Mouse (Mus musculus): ENCODE results near the gene Il3ra. TPM values are rescaled to one million over a fixed set of nuclear protein-coding genes. Genes with fewer than 3 reads are reported as not detected.
A peak's percentile ranks its signal among the peaks of the same experiment; 100 is the strongest.

Il3ra gene
- polyA plus RNA-seq (2012; ENCODE audit: insufficient read depth, insufficient read length, missing spikeins) = 2.5 and 4.0 TPM in 2 replicates

DNA sequence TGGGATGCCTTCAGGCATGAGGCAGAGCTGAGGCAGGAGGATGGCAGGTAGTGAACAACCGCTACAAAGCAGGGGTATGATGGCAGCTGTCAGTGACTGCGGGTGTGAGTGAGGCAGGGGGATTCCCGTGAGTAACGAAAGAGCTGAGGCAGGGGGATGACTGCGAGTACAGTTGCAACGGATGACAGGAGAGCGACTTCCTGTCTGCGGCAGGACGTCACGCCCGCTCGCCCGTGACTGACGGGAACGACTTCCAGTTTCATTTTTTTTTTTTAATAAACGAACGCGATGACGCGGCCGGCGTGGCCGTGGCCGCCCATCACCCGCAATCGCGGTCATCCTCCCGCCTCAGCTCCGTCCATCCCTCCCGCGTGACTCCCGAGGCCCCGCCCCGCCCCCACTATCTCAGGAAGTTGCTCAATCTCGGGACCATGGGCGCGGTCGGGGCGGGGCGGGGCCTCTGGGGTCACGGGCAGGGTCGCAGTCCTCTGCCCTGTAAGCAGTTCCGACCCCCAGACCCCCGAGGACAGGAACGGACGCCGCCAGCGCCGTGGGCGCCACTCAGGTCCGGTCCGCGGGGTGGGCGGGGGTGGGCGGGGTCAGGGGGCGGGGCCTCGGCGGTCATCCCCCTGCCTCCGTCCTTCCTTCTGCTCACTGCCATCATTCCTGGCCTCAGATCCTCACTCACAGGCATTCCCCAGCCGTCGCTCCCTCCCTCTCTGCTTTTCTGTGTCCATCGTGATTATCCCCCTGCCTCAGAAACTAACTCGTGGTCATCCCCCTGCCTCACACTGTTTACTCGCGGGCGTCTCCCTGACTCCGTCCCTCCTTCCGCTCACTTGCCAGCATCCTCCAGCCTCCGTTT, at the start of gene Il3ra:
Gene Il3ra (plus strand): TSS at position 328 of the 865 bp plus-strand sequence.
- no peaks in the 10 kb centered on the region for H3K4me1 ChIP-seq (ENCODE audit: control insufficient read depth, insufficient read depth, insufficient read length, low read length)
- peak within 1 kb of the TSS; percentile 71 for H3K4me3 ChIP-seq (ENCODE audit: insufficient read depth, low read depth, low read length)

DNA sequence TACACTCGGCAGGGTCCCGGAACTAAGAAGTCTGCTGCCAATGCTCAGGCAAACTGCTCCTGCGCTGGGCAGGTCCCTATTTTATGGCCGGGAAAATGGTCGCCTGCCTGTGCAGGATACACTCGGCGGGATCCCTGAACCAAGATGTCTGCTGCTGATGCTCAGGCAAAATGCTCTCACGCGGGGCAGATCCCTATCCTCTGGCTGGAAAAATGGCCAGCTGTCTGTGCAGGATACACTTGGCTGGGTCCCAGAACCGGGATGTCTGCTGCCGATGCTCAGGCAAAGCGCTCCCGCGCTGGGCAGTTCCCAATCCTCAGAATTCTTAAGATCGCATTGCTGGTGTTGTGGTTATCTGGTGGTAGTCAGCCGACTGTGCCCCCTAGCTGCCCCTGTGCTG, 37.1 kb upstream of the Il3ra start:
- no peaks in the 10 kb centered on the region for H3K4me1 ChIP-seq (ENCODE audit: control insufficient read depth, insufficient read depth, insufficient read length, low read length)
- H3K4me3 ChIP-seq (ENCODE audit: insufficient read depth, low read depth, low read length) = no peak overlapping the region
- H3K27ac ChIP-seq (replicated peaks; ENCODE audit: low read depth, low read length) = no peak overlapping the region

More for the DNA sequence above, at the start of gene Il3ra:
- H3K27ac ChIP-seq (replicated peaks; ENCODE audit: low read depth, low read length) = peak within 1 kb of the TSS; percentile 90

DNA sequence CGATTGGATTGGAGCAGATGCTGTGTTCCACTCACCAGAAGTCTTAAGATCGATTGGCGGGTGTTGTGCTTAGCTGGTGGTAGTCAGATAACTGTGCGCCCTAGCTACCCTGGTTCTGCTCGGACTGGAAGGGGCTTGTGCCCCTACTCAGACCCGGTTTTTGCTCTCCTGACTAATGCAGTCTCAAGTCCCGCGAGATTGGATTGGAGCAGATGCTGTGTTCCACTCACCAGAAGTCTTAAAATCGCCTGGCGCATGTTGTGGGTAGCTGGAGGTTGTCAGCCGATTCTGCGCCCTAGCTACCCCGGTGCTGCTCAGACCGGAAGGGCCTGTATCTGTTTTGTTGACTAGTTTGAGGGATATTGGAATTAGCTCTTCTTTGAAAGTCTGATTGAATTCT, 36.7 kb upstream of the Il3ra start:
- H3K4me3 ChIP-seq (ENCODE audit: insufficient read depth, low read depth, low read length) = no peak overlapping the region
- H3K27ac ChIP-seq (replicated peaks; ENCODE audit: low read depth, low read length) = no peak overlapping the region
- H3K4me1 ChIP-seq (ENCODE audit: control insufficient read depth, insufficient read depth, insufficient read length, low read length) = no peaks in the 10 kb centered on the region

DNA sequence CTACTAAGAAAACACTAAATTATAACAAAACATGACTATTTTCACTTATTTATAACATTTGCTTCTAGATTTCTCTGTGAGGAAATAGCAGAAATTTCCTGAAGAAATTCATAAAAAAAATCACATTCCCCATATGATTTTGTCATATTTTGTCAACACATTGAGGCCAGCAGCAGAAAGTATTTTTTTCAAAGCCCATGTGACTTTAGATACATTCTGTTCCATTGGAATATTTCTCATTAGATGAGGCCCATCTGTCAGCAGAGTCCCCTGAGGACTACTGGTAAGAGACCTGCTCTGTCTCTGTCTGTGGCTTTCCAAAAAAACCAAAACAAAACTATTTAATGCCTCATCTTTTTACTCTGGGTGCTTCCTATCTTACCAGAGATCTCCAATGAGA, 23.5 kb upstream of the Il3ra start, which contains the start of gene Olfr31:
Gene Olfr31 (plus strand): TSS at position 301 of the 400 bp plus-strand sequence.
- Histone ChIP-seq H3K27ac (replicated peaks; ENCODE audit: low read depth, low read length) (no peak within 1 kb of the TSS), H3K4me1 (ENCODE audit: control insufficient read depth, insufficient read depth, insufficient read length, low read length) (no peaks in the 10 kb centered on the region), H3K4me3 (ENCODE audit: insufficient read depth, low read depth, low read length) (no peak within 1 kb of the TSS)

DNA sequence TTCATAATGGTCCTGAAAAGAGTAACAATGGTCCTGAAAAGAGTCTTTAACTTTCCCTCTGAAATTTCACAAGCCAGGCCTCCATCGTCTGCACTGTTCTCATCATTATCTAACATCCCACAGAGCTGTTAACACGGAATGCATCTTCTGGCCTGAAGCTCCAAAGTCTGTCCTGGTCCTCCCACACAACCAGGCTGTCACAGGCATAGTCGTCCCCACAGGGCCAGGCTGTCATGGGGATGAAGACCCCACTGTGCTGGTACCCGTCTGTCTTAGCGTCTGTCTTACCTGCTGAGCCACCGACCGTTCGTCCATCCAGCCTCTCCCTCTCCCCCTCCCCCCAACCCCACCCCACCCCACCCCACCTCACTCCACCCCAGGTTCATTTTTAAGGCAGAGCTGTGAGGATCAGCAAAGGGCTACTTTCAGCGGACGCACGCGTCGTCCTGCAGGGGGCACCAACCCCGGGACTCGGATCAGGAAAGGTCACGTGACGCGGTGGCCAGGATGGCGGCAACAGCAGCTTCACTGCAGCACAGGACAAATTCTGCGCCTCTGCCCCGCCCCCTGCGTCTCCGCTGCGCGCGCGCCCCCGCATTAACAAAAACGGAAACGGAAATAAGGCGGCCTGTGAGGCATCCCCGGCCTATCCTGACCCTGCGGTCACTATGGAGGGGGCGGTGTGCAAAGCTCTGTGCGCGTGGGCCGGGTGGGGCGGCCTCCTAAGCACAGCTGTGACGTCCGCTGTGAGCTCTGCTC, 783 bp upstream of the Il3ra start:
- Histone ChIP-seq H3K4me1 (ENCODE audit: control insufficient read depth, insufficient read depth, insufficient read length, low read length) (no peaks in the 10 kb centered on the region), H3K4me3 (ENCODE audit: insufficient read depth, low read depth, low read length) (peak overlapping the region; percentile 71), H3K27ac (replicated peaks; ENCODE audit: low read depth, low read length) (peak overlapping the region; percentile 90; the same call in 1 of the 2 replicates)

DNA sequence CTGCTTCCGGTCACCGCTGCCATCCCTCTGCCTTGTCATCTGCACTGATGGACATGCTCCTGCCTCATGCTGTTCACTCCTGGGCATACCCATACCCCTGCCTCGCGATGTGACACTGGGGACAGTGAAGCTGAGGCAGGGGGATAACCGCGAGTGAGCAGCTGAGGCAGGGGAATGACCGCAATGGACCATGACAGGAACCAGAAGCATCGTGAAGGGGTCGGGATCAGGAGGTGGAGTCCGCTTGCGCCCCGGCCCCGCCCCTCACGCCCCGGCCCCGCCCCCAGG, 682 bp downstream of the Il3ra start:
- Histone ChIP-seq H3K4me3 (ENCODE audit: insufficient read depth, low read depth, low read length) (peak overlapping the region; percentile 71), H3K4me1 (ENCODE audit: control insufficient read depth, insufficient read depth, insufficient read length, low read length) (no peaks in the 10 kb centered on the region), H3K27ac (replicated peaks; ENCODE audit: low read depth, low read length) (peak overlapping the region; percentile 90)

DNA sequence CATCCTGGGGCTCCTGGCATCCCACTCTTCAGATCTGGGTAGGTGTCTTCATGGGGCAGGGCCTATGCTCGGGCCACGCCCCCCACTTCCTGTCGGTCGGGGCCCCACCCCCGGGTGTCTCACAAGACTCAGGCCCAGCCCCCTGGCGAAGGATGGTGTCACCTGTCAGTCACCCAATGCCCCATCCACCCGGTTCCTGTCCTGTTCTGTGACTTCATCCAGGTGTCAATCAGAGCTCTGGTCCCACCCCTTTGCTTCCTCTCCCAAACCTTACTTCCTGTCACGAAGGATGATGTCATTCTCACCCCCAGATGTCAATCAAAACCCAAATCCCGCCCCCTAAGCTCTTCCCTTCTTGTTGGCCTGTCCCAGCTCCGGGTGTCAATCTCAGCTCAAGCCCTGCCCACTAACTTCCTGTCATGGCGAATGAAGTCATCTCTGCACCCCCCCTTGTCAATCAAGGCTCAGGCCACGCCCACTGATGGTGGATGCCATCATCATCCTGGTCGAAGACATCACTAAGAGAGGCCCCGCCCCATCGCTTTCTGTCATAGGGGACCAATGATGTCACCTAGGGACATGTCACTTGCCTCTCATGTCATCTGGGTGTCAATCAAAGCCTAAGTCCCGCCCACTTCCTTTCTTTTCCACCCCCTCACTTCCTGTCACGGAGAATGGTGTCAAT, 1.2 kb downstream of the Il3ra start:
- no peak overlapping the region for H3K4me3 ChIP-seq (ENCODE audit: insufficient read depth, low read depth, low read length)
- no peaks in the 10 kb centered on the region for H3K4me1 ChIP-seq (ENCODE audit: control insufficient read depth, insufficient read depth, insufficient read length, low read length)

DNA sequence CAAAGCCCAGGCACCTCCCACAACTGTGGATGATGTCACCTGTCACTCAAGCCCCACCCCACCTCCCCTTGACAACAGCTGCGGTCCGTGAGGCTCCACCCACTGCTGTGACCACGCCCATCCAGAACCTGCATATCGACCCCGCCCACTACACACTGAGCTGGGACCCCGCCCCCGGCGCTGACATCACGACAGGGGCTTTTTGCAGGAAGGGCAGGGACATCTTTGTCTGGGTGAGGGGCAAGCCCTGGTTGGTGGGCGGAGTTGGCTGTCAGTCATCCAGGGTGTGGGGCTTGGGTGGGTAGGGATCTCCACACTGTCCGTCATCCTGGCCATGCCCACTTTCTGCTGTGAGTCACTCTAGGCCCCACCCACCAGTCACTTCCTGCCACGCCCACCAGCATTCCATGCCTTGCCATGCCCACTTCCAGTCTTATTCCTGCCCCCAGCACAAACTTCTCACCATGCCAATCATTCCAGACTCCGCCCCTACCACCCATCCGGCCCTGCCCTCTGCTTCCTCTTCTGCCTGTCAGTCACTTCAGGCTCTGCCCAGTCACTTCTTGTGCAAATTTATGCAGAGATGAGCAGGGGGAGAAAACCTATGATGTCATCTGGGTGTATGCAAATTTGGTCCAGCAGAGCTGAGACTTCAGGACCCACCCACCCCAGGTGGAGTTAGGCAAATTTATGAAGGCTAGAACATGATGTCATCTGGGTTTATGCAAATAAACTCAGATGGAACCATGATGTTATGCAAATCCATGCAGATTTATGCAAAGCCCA, 2.0 kb downstream of the Il3ra start:
- Histone ChIP-seq H3K27ac (replicated peaks; ENCODE audit: low read depth, low read length) (no peak overlapping the region), H3K4me3 (ENCODE audit: insufficient read depth, low read depth, low read length) (no peak overlapping the region), H3K4me1 (ENCODE audit: control insufficient read depth, insufficient read depth, insufficient read length, low read length) (no peaks in the 10 kb centered on the region)

More for the DNA sequence above, 1.2 kb downstream of the Il3ra start:
- no peak overlapping the region for H3K27ac ChIP-seq (replicated peaks; ENCODE audit: low read depth, low read length)

DNA sequence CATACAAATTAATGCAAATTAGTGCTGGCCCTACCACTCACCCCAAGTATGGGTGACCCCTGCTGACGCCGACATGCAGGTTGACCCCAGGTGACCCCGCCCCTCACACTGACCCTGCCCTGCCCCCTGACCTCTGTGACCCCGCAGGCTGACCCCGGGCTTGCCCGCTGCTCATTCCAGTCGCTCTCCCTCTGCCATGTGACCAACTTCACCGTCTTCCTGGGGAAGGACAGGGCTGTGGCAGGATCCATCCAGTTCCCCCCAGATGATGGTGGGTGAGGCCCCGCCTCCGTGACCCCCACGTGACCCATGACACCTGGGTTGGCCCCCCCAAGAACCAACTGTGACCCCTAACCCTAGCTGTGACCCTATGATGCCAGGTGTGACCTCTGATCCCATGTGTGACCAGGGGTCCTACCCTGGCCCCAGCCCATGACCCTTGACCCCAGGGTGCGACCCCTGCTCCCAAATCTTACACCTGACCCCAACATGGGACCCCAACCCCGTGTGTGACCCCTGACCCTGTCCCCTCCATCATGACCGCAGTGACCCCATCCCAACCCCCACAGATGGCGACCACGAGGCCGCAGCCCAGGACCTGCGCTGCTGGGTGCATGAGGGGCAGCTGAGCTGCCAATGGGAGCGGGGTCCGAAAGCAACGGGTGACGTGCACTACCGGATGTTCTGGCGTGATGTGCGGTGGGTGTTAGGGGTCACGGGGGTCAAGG, 2.8 kb downstream of the Il3ra start:
- Histone ChIP-seq H3K4me1 (ENCODE audit: control insufficient read depth, insufficient read depth, insufficient read length, low read length) (no peaks in the 10 kb centered on the region), H3K4me3 (ENCODE audit: insufficient read depth, low read depth, low read length) (no peak overlapping the region)

DNA sequence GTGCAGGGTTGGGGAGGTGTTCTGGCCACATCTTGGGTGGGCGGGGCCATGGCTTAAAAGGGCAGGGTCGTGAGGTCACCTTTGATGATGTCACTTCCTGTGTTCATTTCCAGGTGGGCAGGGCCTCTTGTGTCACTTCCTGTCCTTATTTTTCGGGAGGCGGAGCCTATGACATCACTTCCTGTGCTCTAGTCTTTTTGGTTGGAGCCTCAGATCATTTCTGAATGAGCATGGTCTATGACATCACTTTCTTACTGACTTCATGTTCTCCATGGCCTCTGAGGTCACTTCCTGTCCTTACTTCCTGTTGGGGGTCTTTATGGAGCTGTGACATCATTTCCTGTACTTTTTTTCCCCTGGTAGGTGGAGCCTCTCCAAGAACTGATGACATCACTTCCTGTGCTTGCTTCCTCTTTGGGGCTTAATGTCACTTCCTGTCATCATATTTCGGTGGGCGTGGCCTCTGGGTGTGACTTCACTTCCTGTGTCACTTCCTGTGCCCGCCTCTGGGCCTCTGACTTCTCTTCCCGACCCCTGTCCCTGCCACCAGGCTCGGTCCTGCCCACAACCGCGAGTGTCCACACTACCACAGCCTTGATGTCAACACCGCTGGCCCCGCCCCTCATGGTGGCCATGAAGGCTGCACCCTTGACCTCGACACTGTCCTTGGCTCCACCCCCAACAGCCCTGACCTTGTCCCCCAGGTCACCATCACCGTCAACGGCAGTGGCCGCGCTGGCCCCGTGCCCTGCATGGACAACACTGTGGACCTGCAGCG, 3.6 kb downstream of the Il3ra start:
- Histone ChIP-seq H3K4me1 (ENCODE audit: control insufficient read depth, insufficient read depth, insufficient read length, low read length) (no peaks in the 10 kb centered on the region), H3K4me3 (ENCODE audit: insufficient read depth, low read depth, low read length) (no peak overlapping the region)

More for the DNA sequence above, 2.8 kb downstream of the Il3ra start:
- no peak overlapping the region for H3K27ac ChIP-seq (replicated peaks; ENCODE audit: low read depth, low read length)

DNA sequence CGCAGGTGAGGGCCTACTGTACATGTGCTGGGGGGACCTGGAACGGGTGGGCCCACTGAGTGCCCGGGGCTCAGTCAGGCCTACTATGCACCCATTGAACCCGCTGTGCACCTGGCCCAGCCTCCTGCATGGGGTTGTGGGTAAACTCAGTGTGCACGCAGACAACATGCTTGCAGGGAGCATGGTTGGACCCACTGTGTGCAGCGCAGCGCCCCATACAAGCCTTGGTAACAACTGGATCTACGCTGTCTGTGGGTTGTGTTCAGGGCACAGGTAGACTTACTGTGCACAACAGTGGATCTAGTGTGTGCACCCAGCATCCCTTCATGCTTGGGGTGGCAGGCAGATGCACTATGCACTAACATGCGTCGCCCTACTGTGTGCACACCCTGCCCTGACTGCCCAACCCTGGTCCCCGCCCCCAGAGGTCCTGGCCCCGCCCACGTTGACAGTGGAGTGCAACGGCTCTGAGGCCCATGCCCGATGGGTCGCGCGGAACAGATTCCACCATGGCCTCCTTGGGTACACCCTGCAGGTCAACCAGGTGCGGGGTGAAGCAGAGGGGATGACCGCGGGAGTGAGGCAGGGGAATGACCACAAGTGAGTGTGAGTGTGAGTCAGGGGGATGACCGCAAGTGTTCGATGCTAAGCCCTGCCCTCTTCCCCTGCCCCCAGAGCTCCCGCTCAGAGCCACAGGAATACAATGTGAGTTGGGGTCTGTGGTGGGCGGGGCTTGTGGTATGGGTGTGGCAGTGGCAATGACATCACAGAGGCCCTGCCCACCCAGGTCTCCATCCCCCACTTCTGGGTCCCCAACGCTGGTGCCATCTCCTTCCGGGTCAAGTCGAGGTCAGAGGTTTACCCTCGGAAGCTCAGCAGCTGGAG, 4.4 kb downstream of the Il3ra start:
- H3K27ac ChIP-seq (replicated peaks; ENCODE audit: low read depth, low read length) = no peak overlapping the region
- H3K4me1 ChIP-seq (ENCODE audit: control insufficient read depth, insufficient read depth, insufficient read length, low read length) = no peaks in the 10 kb centered on the region
- H3K4me3 ChIP-seq (ENCODE audit: insufficient read depth, low read depth, low read length) = no peak overlapping the region

More for the DNA sequence above, 3.6 kb downstream of the Il3ra start:
- H3K27ac ChIP-seq (replicated peaks; ENCODE audit: low read depth, low read length) = no peak overlapping the region

DNA sequence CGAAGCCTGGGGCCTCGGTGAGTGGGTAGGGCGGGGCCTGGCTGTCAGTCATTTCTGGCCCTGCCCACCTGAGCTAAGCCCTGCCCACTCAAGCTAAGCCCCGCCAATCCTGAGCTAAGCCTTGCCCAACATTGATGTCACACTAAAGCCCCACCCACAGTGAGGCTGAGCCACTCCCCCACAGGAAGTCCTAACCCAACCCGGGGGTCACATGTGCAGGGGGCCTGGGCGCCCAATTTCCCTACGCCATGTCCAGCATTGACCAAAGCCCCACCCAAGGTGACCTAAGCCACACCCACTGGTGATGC, 5.0 kb downstream of the Il3ra start:
- no peak overlapping the region for H3K27ac ChIP-seq (replicated peaks; ENCODE audit: low read depth, low read length)
- H3K4me1 ChIP-seq (ENCODE audit: control insufficient read depth, insufficient read depth, insufficient read length, low read length) = no peaks in the 10 kb centered on the region
- H3K4me3 ChIP-seq (ENCODE audit: insufficient read depth, low read depth, low read length) = no peak overlapping the region
